Mouse (Mus musculus): Measurements from ENCODE around the gene St8sia1. TPM values are rescaled to one million over a fixed set of nuclear protein-coding genes. Genes with fewer than 3 reads are reported as not detected.

St8sia1 gene
- 70.0 TPM for total RNA-seq (2023)

DNA sequence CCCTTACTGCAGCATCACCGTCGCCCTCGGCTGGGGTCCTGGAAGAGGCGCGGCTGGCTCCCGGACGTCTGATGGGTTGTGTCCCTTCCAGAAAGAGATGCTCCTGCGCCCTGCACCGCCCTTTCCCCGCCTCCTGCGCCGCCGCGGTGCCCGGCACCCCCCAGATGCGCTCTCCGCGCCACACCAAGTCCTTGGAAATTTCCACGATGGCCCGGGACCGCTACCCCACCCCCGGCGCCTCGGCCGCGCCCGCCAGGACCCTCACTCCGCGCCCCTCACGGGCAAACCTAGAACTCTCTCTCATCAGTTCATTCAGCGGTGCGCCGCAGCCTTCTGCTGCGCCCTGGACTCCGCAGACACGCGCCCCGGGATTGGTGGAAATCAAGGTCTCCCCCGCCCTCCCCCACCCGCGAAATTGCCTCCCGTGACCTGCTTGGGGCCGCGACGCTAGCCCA, at the start of gene St8sia1:
Gene St8sia1 (minus strand): TSS at position 377 of the 455 bp plus-strand sequence.

DNA sequence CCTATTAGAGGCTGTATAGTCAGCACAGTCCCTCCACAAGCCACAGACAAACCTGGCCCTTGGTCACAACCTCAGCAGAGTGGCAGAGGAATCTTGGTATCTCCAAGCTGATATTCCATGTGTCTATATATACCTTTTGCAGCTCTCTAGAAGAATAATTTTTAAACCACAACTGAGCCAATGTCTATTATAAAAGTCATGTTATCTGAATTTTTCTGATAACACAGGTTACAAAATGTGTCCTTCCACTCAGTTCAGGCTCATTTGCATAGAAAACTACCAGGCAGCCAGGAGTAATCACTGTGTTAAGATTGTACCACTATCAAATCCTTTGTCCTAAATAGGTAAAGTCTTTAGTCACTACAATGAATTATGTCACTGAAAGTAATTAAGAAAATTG, 159.8 kb downstream of the St8sia1 start, which contains the start of gene Sult6b2:
Gene Sult6b2 (minus strand): TSS at position 101 of the 400 bp plus-strand sequence.

Other genes starting within 250 kb of the St8sia1 start
- gene Cmas, start 207.8 kb downstream of the St8sia1 start, total RNA-seq (2023) = 61.6 TPM
- gene Sult6b2, start 159.9 kb downstream of the St8sia1 start, total RNA-seq (2023) = 0.24 TPM
- gene C2cd5, start 135.7 kb upstream of the St8sia1 start, total RNA-seq (2023) = 51.2 TPM
- 89.5 TPM for gene Etnk1, start 202.8 kb upstream of the St8sia1 start, total RNA-seq (2023)

Measured in CD8-positive naive resting alpha-beta T cell, adult 57 days (primary cell).